Mouse (Mus musculus): ENCODE results near the gene Ncoa7.

GRCm38 (mm10) chr10:30686862-30687261 lies 116.3 kb downstream of the Ncoa7 start:
- TF ChIP-seq POLR2A (IDR thresholded peaks at IDR 0.05; ENCODE audit: borderline replicate concordance, extremely low read depth, insufficient read depth, insufficient read length, poor library complexity, severe bottlenecking) (no peak), CTCF (IDR thresholded peaks at IDR 0.05; ENCODE audit: borderline replicate concordance, extremely low read depth, insufficient read depth, insufficient read length) (no peak)

Measured in brain, embryonic 14.5 days (tissue).